Mouse (Mus musculus) layer of hippocampus, adult 18-20 months (tissue): ENCODE data around the gene Smim27. TPM values are rescaled to one million over a fixed set of nuclear protein-coding genes. Genes with fewer than 3 reads are reported as not detected.

ENCODE experiments used
- DNase-seq, 2 experiments: peaks; one replicate each; pipeline ENCODE4 v3.0.0; 2022; ENCODE audit warnings: low spot score in 2 of 2
- long read RNA-seq: library from polyadenylated mRNA; stranded (forward); transcript quantifications from one replicate; pipeline ENCODE4 v2.0.0, GENCODE M21; 2021
- total RNA-seq, 2 experiments: library from RNA; stranded (reverse); gene quantifications; 2 replicates each; pipeline ENCODE4 v1.2.3; 2021

The Smim27 gene
- 10 to 100 TPM; 11.8 to 12.7 TPM for total RNA-seq
- long read RNA-seq, transcript Smim27-201 (2 exons, 1,044 nt): major isoform, 10 of 10 reads
- long read RNA-seq, partial matches to known transcripts: 0 of 10 reads
- long read RNA-seq, other reads (novel, unspliced or antisense): 0 of 10 reads

DNA sequence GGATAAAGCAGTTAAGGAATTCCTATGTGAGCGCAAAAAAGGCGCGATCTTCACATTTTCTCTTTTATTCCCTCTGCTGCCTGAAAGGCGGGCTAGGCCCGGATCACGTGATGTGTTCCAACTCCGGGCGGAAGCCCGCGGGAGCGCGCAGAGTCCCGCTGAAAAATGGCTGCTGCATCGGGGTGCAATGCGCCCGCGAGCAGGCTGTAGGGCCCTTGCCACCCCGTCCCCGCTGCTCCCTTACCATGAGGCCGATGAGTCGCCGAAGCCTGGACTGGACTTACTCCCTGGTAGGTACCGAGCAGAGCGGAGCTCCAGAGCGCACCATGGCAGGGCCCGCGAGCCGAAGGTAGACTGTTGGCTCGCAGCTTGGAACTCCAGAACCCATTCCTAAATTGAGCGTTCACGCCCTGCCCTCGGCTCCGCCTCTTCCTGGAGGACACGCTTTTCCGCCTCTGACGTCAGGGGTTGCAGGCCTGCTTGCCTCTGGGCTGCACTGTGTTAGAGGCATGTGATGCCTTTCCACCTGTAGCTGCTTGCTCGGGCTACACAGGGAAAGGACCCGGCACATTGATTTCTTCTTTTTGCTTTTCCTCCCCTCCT, at the start of gene Smim27, which contains the start of gene Topors:
TSS of gene Smim27 (plus strand) at position 150 of the 603 bp plus-strand sequence.
TSS of gene Topors (minus strand) at position 421 of the 603 bp plus-strand sequence.
- DNase-seq: peak; percentile 95 to 97

DNA sequence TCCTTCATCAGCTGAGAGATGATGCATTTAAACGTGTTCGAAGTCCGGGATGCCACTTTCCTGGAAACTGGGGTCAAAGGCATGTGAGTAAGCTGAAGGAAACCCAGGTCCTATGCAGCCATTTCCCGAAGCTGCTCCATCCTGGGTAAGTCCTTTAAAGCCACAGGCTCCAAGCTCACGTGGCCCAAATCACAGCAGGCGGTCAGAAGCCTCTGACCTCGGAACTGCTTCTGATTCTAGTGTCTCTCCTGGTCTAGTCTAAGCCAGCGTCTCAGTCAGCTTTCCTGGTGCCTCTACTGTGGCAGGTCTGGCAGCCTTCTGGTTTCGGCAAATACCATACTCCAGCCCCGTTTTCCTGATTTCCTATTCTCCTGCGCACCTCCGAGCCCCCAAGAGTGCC, 48.9 kb upstream of the Smim27 start:
- no peak for DNase-seq

DNA sequence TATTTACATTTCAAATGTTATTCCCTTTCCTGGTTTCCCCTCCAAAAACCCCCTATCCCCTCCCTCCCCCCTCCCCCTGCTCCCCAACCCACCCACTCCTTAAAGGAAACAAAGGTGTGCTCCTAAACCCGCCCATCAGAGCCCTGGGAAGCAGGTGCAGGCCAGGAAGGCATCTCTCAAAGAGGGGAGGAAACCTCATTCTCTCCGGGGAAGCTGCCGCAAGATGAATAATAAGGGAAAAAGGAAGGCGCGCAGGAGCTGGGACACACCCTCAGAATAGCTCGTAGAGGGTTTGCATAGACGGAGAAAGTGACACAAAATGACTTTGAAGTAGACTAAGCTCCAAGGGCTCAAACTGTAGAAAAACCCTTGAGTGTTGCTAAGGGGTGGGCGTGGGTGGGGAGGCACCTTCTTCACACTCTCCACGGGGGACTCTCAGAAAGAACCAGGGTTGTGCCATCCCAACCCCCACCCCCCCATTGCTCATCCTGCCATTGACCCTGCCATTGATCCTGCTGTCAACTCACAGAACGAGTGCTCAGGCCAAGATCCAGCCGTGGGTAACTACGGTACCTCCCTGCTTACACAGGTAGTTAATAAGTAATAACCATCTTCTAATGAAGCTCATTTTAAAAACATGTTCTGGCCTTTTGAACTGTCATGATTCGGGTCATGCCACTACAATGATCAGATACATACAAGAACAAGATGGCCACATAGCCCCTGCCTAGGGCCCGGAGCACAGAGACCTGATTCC, 48.2 kb upstream of the Smim27 start:
- no peak for DNase-seq

DNA sequence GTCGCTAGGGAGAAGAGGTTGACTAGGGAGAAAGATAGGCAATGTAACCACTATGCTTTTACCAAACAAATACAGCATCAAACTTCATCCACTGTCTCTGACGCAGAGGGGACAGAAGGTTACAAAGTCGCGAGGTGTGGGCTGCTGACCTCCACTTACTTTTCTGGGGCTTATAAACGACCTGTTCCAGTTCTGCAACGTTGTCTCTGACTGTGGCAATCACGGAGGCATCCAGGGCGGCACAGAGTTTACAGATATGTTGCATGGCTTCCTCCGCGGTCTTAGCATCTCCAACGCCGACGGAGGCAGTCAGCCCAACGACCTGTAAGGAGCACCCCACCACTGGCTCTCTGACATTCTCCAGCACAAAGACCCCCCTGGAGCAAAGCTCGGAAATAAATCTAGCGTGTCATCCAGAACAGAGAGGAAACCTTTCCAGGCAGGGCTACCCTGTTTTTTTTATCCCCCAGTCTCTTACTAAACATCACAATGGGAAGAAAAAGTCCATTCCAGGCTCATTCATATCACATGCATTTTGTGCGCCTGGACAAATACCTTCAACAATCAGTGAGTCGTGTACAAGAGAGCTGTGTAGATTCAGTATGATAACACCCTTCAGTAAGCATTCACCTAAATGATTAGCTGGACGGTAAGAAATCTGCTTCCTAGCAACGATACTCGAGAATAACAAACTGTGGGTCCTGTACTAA, 47.3 kb upstream of the Smim27 start:
- DNase-seq: no peak

DNA sequence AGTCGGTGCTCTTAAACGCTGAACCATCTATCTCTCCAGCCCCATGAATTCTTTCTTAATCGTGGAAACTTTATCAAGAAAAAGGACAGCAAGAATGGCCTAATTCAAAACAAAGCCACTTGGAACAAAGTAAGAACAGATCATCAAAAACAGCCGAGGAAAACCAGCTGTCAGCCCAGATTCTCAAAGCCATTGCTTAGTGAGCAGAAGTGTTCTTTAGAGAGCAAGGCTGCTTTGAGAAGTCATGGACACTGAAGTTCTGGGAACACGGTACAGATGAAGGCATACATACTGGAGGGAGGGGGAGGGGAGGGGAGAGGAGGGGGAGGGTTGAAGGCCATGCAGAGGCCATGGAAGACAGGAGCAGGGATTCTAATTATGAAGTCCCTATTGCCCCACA, 43.3 kb upstream of the Smim27 start:
- DNase-seq: no peak

DNA sequence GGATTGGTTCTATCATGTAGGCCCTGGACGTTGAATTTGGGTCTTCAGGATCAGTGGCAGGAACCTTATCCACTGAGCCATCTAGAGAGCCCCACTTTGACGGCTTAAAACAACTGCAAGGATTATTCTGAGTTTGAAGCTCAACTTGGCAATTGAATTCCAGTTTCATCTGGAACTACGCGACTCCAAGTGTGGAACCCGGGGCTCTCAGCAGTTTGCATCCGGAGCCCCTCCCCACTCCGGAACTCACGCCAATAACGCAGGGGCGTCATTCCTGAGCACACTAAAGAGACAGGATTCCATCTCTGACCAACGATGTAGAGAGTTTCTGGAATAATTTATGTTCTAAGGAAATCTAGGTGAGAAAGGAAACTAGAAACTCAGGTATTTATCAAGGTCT, 42.2 kb upstream of the Smim27 start:
- no peak for DNase-seq

DNA sequence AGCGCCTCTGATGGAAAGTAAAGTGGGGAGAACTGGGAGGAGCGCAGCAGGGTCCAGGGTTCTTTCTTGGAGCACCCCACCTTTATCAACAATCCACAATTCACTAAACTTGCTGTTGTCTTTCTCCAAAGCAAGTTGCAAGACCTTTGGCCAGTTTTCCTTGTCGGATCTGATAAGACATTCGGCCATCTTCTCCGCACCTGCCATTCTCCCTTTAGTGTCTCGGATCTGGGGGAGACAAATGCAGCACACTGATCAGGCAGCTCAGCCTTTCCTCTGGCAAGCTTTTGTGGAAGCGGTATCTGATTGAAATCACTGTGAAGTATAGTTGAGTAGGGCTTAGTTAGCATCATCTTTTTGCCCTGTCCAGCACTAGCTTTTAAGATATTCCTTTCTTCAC, 41.5 kb upstream of the Smim27 start:
- DNase-seq: no peak

DNA sequence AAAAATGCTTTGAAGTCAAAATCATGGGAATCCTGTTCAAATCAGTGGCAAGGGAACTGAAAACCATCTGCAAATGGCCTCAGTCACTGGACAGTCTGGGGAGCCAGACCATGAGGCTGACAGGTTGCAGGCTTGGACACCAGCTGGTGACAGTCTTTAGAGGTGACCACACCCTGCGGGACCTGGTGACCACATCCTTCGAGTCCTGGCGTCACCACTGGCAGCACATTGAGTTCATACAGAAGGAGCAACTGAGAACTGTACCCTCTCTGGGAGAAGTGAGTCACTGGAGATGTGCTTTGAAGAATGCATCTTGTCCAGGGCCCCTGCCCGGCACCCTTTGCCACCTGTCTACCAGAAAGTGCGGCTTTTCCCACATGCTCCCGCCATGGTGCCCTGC, 39.7 kb upstream of the Smim27 start:
- DNase-seq: no peak

DNA sequence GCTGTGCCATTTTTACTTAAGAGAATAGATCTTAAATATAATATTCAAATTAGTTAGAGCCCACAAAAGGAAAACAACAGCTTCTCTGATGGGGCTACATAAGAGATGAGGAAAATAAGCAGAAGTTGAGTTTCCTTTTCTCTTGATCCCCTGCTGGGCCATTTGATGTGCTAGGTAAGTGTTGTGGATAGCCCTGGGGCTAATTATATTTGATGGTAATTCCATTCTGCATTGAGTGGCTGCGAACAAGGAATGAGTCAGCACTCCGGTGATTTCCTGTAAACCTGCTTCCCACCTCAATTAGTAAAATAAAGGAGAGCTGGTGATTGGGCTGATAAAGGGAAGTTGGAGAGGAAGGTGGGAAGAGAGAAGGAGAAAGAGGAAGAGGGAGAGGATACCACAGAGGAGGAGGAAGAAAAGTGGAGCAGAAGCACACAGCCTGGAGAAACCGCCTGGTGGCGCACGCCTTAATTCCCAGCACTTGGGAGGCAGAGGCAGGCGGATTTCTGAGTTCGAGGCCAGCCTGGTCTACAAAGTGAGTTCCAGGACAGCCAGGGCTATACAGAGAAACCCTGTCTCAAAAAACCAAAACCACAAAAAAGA, 36.2 kb upstream of the Smim27 start:
- DNase-seq: no peak

DNA sequence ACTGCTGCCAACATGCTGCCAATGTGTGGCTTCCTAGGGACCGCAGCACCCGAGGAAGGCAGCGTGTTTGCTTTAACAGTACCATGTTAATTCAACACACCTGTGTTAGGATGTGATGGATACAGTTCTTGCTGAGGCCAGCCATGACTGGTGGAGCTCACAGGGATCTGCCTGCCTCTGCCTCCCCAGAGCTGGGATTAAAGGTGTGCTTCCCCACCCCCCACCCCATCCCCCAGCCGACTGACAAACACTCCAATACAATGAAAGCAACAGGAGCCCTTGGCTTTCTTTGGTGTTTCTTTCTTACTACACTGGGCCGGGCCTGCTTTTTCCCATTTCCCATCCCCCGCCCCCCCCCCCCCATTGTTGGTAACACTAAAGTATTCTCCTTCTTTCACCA, 35.1 kb upstream of the Smim27 start:
- no peak for DNase-seq

DNA sequence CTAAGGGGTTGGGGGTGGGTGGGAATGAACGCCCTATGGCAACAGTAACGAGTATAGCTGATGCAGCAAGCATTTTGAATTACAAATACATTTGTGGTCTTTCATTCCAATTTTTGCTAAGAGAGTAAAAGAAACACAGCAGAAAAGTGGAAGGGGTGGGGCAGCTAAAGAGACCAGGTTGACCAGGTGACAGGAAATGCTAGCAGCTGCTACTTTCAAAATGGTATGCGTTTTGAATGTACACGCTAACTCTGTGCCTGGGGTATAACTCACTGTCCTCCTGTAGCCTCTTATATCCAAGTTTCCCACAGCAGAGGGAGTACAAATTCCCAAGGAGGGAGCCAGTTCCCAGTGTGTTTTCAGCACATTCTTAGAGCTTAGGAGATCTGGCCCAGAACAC, 32.5 kb upstream of the Smim27 start:
- no peak for DNase-seq

DNA sequence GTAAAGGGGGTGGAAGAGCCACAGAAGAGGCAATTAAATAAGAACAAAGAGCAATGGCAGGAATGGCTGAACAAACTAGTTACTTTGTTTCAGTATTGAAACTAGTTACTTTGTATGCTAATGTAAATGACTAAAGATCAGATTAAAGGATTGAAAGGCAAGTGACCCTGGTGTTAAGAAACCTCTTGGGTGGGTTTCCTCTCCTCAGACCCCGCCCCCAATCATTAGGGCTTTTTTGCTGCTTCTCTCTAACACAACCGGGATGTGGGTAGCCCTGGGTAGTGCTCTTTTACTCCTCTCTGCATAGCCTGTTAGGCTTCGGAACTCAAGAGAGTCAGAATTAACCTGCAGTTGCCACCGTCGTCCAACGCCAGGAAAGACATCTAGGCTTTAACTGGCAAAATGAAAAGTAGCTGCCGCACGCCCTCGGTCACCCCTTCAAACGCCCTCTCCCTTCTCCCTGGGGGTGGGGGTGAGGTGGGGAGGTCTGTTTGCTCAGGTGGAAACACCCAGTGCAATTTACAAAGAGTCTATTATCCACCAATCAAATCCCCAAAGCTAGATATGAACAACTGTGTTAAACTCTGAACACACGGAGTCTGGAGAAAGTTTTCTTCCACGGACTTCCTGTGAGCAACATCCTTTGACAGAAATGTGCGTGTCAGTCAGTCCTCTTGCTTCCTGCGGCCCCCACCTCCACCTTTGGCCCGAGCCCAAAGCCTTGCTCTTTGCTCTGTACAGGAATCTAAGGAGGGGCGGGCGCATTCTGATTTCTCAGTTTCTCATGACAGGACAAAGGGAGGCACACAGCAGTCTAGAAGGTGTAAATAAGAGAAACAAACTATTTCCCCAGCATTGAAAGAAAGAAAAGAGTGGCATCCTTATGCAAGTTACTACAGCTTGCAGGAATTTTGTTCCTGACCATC, 30.6 kb upstream of the Smim27 start:
- no peak for DNase-seq

DNA sequence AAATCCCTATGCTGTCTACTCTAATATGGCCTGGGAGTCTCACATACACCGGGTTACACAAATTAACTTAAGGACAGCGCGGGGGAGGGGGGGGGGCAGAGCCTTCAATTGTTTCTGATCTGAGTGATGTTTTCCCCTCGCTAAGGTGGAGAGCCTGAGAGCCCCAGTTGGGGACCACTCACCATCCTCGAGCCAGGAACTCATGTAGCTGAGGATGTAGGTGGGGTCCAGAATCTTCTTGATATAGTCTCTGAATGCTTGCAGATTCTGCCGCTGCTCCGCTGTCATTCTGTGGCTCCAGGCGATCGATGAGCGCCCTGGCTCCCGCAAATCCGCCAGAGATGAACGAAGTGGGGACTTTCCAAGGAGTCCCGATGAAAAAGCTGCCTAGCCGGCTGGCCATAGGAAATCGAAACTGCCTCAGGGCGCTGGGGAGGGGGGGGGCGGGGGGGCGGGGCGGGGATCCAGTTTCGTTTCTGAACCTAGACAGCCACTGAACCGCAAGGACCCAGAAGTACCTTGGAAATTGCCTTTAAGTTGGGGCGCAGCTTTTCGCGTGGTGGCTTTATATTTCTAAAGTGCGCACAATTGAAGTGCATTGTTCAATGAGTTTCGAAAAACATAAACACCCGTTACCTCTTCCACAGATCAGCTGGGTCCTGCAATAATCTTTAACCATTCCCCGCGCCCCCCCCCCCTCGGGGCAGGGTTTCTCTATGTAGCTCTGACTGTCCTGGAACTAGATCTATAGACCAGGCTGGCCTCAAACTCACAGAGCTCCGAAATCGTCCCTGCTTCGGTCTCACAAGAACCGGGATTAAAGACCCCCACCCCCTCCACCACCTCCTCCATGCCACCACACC, 29.7 kb upstream of the Smim27 start, which contains the start of gene Ddx58:
TSS of gene Ddx58 (minus strand) at position 420 of the 863 bp plus-strand sequence.
- DNase-seq: no peak

DNA sequence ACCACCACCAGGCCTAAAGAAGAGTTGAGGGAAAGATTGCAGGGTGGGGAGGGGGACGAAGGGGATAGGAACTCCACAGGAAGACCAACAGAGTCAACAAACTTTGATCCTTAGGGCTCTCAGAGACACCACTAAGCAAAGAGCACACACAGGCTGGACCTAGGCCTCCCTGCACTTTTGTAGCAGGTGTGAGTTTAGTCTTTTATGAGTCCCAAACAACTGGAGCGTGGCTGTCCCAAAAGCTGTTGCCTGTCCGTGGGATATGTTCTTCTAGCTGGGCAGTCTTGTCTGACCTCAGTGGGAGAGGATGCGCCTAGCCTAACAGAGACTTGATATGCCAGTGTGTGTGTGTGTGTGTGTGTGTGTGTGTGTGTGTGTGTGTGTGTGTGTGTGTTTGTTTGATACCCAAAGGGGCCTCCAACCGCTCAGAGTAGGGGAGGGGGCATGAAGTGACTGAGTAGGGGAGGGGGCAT, 29.1 kb upstream of the Smim27 start:
- DNase-seq: no peak

DNA sequence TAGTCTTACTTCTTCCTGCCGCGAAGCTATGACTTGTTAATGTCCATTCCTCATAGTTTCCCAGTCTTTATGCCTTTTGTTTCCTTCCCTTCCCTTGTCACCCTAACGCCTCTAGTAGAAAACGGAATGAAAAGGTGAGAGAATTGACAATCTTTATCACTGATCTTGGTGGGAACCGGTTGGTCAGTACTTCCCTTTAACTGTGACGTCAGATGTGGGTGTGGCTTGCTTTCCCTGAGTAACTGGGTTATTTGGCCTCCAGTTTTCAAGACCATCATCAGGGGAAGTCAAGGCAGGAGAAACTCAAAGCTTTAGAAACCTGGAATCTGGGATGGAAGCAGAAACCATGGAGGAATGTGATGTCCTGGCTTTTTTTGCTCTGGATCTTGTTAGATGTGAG, 27.5 kb upstream of the Smim27 start:
- no peak for DNase-seq

DNA sequence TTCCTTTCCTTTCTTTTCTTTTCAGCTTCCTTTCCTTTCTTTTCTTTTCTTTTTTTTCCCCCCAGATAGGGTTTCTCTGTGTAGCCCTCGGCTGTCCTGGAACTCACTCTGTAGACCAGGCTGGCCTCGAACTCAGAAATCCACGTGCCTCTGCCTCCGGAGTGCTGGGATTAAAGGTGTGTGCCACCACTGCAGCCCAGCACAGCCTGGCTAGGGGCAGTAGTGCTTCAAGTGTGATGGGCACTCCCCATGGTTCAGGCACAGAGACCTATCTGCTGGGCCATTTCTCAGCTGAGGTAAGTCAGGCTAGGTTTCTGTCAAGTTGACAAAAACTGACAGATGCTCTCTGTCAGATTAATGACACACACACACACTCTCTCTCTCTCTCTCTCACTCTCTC, 26.4 kb upstream of the Smim27 start:
- DNase-seq: no peak

DNA sequence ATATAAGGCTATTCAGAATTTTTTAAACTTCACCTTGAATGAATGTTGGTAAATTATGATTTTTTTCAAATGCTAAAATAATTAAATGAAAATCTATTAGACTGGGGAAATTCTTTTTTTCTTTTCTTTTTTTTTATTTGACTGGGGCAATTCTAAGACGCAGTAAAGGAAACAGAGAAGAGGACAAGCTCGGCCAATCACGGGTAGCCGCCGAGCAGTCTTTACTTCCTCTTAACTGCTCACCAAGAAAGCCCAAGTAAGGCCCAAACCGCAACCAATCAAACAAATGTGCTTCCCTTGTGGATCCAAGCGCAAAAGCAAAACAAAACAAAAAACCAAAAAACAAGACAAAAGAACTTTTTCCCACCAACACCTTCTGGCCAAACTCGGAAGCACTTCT, 25.3 kb upstream of the Smim27 start:
- no peak for DNase-seq

DNA sequence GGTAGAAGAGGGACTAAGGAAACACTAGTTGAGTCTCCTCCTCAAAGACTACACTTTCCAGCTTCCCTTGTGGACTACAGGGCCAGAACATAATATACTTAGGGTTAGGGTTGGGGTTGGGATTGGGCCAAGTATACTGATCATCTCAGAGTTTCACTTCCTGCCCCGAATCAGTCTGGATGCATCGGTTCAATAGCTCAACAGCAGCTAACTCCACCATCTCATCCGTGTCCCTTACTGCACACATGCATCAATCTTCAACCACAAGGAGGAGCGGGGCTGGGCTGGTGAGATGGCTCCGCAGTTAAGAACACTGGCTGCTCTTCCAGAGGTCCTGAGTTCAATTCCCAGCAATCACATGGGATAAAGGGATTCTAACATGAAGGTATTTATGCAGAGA, 18.4 kb upstream of the Smim27 start:
- no peak for DNase-seq

DNA sequence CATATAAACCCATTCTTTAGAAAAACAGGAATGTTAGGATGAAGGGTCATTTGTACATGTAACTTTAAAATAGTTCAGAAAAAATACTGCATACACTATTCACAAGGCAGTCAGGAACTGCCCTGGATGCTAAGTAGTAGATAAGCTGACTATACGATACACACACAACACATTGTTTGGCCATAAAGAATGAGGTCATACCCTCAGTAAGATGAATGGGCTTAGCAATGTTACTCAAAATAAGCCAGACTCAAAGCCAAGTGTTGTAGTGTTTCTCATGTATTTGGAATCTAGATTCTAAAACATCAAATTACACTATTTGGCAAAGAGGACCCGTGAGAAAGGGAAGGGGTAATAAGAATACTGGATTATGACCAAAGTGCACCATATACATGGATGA, 15.6 kb upstream of the Smim27 start:
- no peak for DNase-seq
